Mouse (Mus musculus): ENCODE measurements at regions not wholly inside any gene's neighbourhood (a gene's known extent, or its start where the extent isn't known, plus 50 kb on each side); places are given as distances from the start of the nearest gene placed in this dataset.
"Not testable (repeated sequence)": the region's sequence is repeated elsewhere in the genome, so short reads cannot be mapped to it uniquely, and the experiment has no call there.

GRCm38 (mm10) chr9:88221276-88221675 lies 105.7 kb upstream of the Nt5e start:
- DNase-seq (ENCODE audit: low read depth, low spot score) = no peak

GRCm38 (mm10) chr9:88221850-88222353 lies 105.1 kb upstream of the Nt5e start:
- peak; percentile 76 for DNase-seq (ENCODE audit: low read depth, low spot score)

GRCm38 (mm10) chr9:88237126-88237525 lies 89.9 kb upstream of the Nt5e start:
- DNase-seq (ENCODE audit: low read depth, low spot score) = peak; percentile 60

- no peak for DNase-seq (ENCODE audit: low read depth, low spot score)
These were observed 88.7 kb upstream of the Nt5e start for GRCm38 (mm10) chr9:88238346-88238745.

- peak; percentile 44 for DNase-seq (ENCODE audit: low read depth, low spot score)
These were observed 86.3 kb upstream of the Nt5e start for GRCm38 (mm10) chr9:88240740-88241139.

- peak; percentile 95 for DNase-seq (ENCODE audit: low read depth, low spot score)
These were observed 85.6 kb upstream of the Nt5e start for GRCm38 (mm10) chr9:88241203-88241995.

GRCm38 (mm10) chr9:88242530-88242929 lies 84.5 kb upstream of the Nt5e start:
- DNase-seq (ENCODE audit: low read depth, low spot score) = no peak

- DNase-seq (ENCODE audit: low read depth, low spot score) = no peak
These were observed 82.5 kb upstream of the Nt5e start for GRCm38 (mm10) chr9:88244492-88244891.

- peak; percentile 60 for DNase-seq (ENCODE audit: low read depth, low spot score)
These were observed 71.0 kb upstream of the Nt5e start for GRCm38 (mm10) chr9:88255948-88256347.

GRCm38 (mm10) chr9:88259627-88260026 lies 67.4 kb upstream of the Nt5e start:
- DNase-seq (ENCODE audit: low read depth, low spot score) = no peak

GRCm38 (mm10) chr9:88260072-88260635 lies 66.8 kb upstream of the Nt5e start:
- no peak for DNase-seq (ENCODE audit: low read depth, low spot score)

GRCm38 (mm10) chr9:88262461-88262860 lies 64.5 kb upstream of the Nt5e start:
- no peak for DNase-seq (ENCODE audit: low read depth, low spot score)

- not testable (repeated sequence) for DNase-seq (ENCODE audit: low read depth, low spot score)
These were observed 60.7 kb upstream of the Nt5e start for GRCm38 (mm10) chr9:88266346-88266745.

- DNase-seq (ENCODE audit: low read depth, low spot score) = no peak
These were observed 58.2 kb upstream of the Nt5e start for GRCm38 (mm10) chr9:88268811-88269210.

GRCm38 (mm10) chr9:88269216-88269615 lies 57.8 kb upstream of the Nt5e start:
- no peak for DNase-seq (ENCODE audit: low read depth, low spot score)

- DNase-seq (ENCODE audit: low read depth, low spot score) = no peak
These were observed 56.2 kb upstream of the Nt5e start for GRCm38 (mm10) chr9:88270836-88271235.

- no peak for DNase-seq (ENCODE audit: low read depth, low spot score)
These were observed 53.7 kb upstream of the Nt5e start for GRCm38 (mm10) chr9:88273304-88273703.

- DNase-seq (ENCODE audit: low read depth, low spot score) = no peak
These were observed 53.0 kb upstream of the Nt5e start for GRCm38 (mm10) chr9:88274040-88274439.

GRCm38 (mm10) chr9:88274681-88275336 lies 52.2 kb upstream of the Nt5e start:
- no peak for DNase-seq (ENCODE audit: low read depth, low spot score)

GRCm38 (mm10) chr9:88276023-88276568 lies 50.9 kb upstream of the Nt5e start:
- DNase-seq (ENCODE audit: low read depth, low spot score) = no peak

- DNase-seq (ENCODE audit: low read depth, low spot score) = no peak
These were observed 50.0 kb upstream of the Nt5e start for GRCm38 (mm10) chr9:88277031-88277430.

Data from ES-CJ7 (cell line).